Mouse (Mus musculus): ENCODE data around the gene Utp15.

The Utp15 gene

DNA sequence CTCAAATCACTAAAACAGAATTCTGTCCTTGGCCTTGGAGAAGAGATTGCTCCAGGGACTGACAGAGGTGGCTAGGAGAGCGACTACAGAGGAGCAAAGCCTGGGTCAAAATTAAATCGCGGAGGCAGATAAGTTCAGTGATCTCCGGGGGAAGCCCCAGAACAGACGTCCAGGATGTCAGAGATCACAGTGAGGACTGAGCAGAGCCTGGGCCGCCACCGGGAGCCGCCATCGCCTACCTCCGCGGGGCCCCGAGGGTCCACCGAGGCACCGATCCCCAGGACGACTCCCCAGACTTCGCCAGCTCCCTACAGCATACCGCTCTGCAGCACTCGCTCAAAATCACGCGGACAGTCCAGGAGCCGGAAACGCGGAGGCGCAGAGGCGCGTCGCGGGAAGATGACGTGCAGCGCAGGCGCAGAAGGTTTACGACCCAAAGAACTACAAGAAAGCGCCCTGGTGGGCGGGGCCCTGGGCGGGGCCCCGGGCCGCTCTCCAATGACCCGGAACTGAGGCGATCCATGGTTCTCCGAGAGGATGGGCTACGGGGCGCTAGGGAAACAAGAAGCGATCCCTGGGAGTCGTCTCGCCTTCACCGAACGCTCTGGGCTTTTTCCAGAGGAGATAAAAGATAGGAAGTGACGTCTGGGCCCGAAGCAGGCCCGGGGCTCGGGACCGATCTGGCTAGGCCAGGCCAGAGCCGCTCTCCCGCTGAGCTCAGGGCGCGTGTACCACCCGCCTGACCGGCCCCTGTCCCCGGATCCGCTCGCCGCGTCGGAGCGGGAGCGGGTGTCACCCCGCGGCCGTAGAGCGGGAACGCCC, at the start of gene Utp15, which contains the start of gene Ankra2:
TSS of gene Utp15 (minus strand) at position 406 of the 822 bp plus-strand sequence.
TSS of gene Ankra2 (plus strand) at position 439 of the 822 bp plus-strand sequence.
- peak; percentile 99 for DNase-seq (ENCODE audit: low read depth, low spot score)

DNA sequence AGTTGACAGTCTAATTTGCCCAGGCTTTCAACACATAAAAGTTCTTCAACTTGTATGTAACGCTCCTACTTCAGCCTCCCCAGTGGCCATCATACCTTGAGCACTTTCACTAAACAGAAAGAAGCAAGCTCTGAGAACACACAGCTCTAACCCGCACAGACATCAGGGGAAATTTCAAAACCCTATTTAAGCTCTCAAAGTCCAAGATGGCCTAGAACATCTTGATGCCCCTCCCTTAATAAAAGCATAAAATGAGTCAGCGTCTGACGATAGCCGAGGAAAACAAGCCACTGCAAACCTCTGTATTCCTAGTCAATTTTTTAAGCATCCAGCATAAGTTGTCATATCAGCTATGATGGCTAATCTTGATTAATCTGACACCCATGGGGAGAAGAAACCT, 48.8 kb upstream of the Utp15 start:
- no peak for DNase-seq (ENCODE audit: low read depth, low spot score)

DNA sequence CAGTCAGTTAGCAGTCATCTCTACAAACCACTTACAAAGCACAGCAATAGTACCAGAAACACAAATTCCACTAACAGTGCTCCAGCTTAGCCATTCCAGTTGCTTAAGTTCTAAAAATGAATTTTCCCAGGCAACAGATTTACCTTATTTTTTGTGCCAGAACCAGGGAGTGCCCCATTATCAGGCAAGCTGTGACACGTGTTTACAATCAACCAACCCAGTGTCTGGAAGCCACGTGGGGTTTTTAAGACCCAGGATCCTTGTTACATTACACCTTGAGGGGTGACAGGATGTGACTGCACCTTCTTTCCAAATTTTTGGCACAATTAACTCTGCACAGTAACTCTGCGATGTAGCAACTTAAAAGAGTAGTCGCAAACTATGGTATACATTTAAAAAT, 45.9 kb upstream of the Utp15 start:
- no peak for DNase-seq (ENCODE audit: low read depth, low spot score)

- no peak for DNase-seq (ENCODE audit: low read depth, low spot score)
These were observed 45.2 kb upstream of the Utp15 start for GRCm38 (mm10) chr13:98308004-98308403.

GRCm38 (mm10) chr13:98306852-98307475, 44.1 kb upstream of the Utp15 start:
- DNase-seq (ENCODE audit: low read depth, low spot score): no peak

- DNase-seq (ENCODE audit: low read depth, low spot score): no peak
These were observed 43.6 kb upstream of the Utp15 start for GRCm38 (mm10) chr13:98306393-98306792.

GRCm38 (mm10) chr13:98305257-98305656, 42.4 kb upstream of the Utp15 start:
- no peak for DNase-seq (ENCODE audit: low read depth, low spot score)

DNA sequence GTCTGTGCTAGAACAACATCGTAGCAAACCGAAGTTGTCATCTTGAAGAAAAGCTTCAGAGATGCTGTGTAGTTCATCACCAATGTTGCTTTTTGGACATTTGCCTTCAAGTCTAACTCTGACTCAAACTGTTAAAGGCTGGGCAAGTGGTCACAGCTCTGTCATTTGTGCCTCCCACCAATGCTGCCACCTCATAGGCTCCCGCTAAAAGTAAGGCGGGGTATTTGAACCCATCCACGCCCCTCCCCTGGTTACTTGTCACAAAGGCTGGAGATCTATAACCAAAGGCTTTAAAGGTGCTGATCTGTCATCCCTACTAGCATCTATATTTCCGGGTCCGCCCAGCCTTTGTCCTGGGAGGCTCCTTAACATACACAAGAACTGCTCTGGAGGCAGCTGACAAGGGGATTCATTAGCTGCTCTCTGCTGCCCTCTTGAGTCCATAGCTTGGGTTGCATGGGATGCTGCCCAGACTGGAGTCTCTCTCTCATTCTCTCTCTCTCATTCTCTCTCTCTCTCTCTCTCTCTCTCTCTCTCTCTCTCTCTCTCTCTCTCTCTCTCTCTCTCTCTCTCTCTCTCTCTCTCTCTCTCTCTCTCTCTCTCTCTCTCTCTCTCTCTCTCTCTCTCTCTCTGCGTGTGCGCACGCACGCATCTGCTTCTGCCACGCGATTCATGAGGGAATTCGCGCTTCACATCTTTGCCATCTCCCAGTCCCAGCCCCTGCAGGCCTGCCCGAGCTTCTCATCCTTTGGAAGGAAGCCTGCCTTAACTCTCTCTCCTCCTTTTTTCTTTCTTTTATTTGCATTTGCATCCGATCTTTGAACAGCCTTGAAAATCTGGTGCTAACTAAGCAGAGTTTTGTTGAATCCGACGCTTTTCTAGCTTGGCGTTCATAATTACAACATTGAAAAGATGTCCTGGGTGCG, 36.3 kb upstream of the Utp15 start:
- peak; percentile 82 for DNase-seq (ENCODE audit: low read depth, low spot score)

DNA sequence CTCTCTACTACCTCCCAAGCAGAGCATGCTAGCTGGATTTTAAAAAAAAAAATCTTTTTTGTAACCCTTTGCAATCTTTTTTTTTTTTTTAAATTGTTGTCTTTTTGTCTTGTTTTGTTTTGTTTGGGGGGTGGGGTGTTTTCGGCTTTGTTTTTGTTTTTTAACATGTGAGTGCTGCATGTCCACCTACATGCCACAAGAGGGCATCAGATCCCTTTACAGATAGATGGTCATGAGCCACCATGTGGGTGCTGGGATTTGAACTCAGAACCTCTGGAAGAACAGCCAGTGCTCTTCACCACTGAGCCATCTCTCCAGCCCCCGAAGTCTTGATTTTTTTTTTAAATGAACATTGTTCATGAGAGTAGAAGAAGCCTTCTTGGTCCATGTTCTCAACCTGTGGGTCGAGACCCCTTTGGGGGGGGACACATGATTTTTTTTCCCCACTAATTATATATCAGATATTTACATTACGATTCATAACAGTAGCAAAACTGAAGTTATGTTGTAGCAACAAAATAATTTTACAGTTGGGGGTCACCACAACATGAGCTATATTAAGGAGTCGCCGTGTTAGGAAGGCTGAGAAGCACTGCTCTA, 35.1 kb upstream of the Utp15 start:
- no peak for DNase-seq (ENCODE audit: low read depth, low spot score)

GRCm38 (mm10) chr13:98296072-98296471, 33.2 kb upstream of the Utp15 start:
- DNase-seq (ENCODE audit: low read depth, low spot score): no peak

DNA sequence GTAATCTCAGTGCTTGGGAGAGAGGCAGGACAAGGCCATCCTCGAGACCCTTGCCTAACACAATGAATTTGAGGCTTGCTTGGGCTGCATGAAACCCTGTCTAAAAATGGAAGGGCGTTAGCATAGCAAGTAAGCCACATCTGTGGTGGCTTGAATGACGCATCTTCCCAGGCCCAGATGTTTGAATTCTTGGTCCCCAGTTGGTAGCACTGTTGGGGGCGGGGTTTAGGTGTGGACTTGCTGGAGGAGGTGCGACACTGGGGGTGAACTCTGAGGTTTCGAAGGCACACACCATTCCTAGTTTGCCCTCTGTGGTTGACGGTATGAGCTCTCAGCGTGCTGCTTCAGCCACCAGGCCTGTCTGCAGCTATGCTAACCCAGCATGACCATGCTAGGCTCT, 28.9 kb upstream of the Utp15 start:
- no peak for DNase-seq (ENCODE audit: low read depth, low spot score)

GRCm38 (mm10) chr13:98290719-98291118, 27.9 kb upstream of the Utp15 start:
- DNase-seq (ENCODE audit: low read depth, low spot score): no peak

DNA sequence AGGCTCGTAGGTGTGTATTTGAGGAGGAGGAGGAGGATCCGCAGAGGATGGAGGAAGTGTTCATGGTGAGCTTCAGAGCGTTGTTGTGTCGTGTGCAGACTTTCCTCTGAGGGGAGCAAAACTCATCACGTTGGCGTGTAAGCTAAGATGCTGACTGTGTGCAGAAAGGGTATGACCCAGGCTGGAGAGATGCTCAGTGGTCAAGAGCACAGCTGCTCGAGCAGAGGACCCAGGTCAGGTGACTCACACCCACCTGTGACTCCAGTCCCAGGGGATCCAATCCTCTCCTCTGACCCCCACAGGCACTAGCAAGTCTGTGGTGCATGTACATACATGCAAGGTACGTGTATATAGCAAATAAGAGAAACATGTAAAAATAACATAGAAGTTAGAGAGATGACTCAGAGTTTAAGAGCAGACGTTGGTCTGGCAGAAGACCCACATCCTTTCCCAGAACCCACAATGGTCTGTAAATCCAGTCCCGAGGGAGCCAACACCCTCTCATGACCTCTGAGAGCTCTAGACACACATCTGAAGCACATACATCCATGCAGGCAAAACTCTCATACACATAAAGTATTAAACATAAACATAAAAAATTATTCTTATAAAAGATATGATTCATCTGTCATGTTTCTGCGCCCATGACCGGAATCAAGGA, 18.3 kb upstream of the Utp15 start:
- DNase-seq (ENCODE audit: low read depth, low spot score): no peak

DNA sequence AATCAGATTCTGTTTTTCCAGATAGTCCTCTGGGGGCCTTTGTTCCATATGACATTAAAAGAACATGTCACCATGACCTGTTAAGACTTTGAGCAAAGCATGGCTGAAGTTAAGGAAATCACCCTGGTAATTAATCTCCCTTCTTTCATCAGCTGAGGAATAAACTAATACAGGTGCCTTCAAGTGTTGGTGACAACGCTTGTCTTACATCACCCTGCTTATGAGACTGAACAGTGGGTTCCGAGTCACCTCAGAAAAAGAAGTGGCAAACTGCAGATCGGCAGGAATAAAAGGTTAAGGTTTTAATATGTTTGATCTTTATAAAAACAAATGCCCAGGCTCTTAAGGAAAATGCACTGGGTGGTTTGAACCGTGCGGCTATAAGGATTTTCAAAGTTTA, 16.8 kb upstream of the Utp15 start, which contains the start of gene Gm21976:
TSS of gene Gm21976 (plus strand) at position 202 of the 400 bp plus-strand sequence.
- DNase-seq (ENCODE audit: low read depth, low spot score): no peak

DNA sequence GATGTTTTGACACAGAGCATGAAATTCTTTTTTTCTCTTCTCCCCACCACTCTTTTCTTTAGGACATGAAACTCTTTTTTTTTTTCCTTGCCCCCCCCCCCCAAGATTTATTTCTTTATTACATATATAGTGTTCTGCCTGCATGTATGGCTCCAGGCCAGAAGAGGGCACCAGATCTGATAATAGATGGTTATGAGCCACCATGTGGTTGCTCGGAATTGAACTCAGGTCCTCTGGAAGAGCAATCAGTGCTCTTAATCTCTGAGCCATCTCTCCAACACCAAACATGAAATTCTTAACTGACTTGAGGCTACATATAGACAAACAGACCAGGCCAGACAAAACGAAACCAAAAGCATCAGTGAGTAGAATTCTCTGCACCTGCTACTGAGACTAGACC, 14.7 kb upstream of the Utp15 start:
- DNase-seq (ENCODE audit: low read depth, low spot score): no peak

- DNase-seq (ENCODE audit: low read depth, low spot score): no peak
These were observed 13.4 kb upstream of the Utp15 start for GRCm38 (mm10) chr13:98276253-98276652.

GRCm38 (mm10) chr13:98275646-98276045, 12.8 kb upstream of the Utp15 start:
- DNase-seq (ENCODE audit: low read depth, low spot score): no peak

GRCm38 (mm10) chr13:98274023-98274422, 11.2 kb upstream of the Utp15 start:
- no peak for DNase-seq (ENCODE audit: low read depth, low spot score)

DNA sequence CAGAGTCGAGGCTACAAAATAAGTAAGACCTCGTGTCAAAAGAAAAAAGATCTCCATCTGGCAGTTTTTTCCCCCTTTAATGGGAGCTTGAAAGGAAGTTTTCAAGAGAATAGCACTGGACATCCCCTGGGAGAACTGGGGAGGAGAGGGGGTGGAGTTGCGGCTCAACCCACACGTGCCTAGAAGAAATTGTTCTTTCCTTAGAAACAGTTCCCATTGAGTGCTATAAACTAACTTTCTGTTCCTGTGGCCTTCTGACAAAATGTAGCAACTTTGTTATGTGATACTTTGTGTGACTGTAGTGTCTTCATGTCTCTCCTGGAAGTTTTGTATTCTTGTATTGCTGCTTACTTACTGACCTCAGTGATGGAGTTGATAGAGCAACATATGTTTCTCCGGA, 1.3 kb upstream of the Utp15 start:
- DNase-seq (ENCODE audit: low read depth, low spot score): no peak

GRCm38 (mm10) chr13:98263458-98263987, 682 bp upstream of the Utp15 start:
- DNase-seq (ENCODE audit: low read depth, low spot score): peak; percentile 9

DNA sequence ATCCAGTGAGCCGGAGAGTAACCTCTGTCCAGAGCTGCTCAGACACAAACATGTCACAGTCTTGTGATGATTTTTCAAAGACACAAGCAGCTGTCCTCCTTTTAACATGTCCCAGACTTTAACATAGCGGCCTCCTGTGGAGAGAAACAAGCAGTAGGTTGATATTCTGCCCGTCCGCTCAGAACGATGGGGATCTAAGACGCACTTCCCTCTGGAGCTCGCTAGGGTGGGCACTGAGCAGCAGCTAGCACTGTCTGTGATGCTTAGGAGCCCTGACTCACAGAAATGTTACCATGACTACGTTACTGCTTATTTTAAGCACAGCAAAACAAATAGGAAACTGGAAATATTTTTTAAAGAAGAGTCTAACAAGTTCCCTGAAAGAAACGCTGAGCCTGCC, 7.9 kb downstream of the Utp15 start:
- no peak for DNase-seq (ENCODE audit: low read depth, low spot score)
